Mouse (Mus musculus) right cerebral cortex, postnatal 25 days (tissue): ENCODE results near the gene Elmo1.

Source experiments
- DNase-seq: peaks from one replicate; pipeline ENCODE4 v3.0.0; 2022

The Elmo1 gene

GRCm38 (mm10) chr13:20163339-20163954, 73.1 kb downstream of the Elmo1 start:
- DNase-seq: no peak

GRCm38 (mm10) chr13:20164837-20165236, 74.4 kb downstream of the Elmo1 start:
- no peak for DNase-seq

- no peak for DNase-seq
Measured at GRCm38 (mm10) chr13:20173987-20174654, 83.7 kb downstream of the Elmo1 start.

- no peak for DNase-seq
Measured at GRCm38 (mm10) chr13:20174655-20175280, 84.4 kb downstream of the Elmo1 start.

- DNase-seq: no peak
Measured at GRCm38 (mm10) chr13:20180738-20181137, 90.3 kb downstream of the Elmo1 start.

- DNase-seq: no peak
Measured at GRCm38 (mm10) chr13:20181321-20181720, 90.9 kb downstream of the Elmo1 start.

- DNase-seq: no peak
Measured at GRCm38 (mm10) chr13:20182239-20182825, 91.9 kb downstream of the Elmo1 start.

GRCm38 (mm10) chr13:20183512-20184238, 93.3 kb downstream of the Elmo1 start:
- DNase-seq: no peak

- DNase-seq: no peak
Measured at GRCm38 (mm10) chr13:20184239-20185033, 94.0 kb downstream of the Elmo1 start.

- no peak for DNase-seq
Measured at GRCm38 (mm10) chr13:20185034-20185846, 94.8 kb downstream of the Elmo1 start.

GRCm38 (mm10) chr13:20185847-20186213, 95.4 kb downstream of the Elmo1 start:
- DNase-seq: no peak

- DNase-seq: no peak
Measured at GRCm38 (mm10) chr13:20187647-20188046, 97.3 kb downstream of the Elmo1 start.

- no peak for DNase-seq
Measured at GRCm38 (mm10) chr13:20192009-20192584, 101.7 kb downstream of the Elmo1 start.

- no peak for DNase-seq
Measured at GRCm38 (mm10) chr13:20200582-20200981, 110.2 kb downstream of the Elmo1 start.

GRCm38 (mm10) chr13:20202617-20203016, 112.2 kb downstream of the Elmo1 start:
- no peak for DNase-seq

- DNase-seq: no peak
Measured at GRCm38 (mm10) chr13:20204165-20204564, 113.8 kb downstream of the Elmo1 start.

- DNase-seq: no peak
Measured at GRCm38 (mm10) chr13:20205007-20205745, 114.8 kb downstream of the Elmo1 start.

- no peak for DNase-seq
Measured at GRCm38 (mm10) chr13:20205746-20206145, 115.3 kb downstream of the Elmo1 start.

- DNase-seq: no peak
Measured at GRCm38 (mm10) chr13:20207126-20207525, 116.7 kb downstream of the Elmo1 start.

- no peak for DNase-seq
Measured at GRCm38 (mm10) chr13:20207950-20208642, 117.7 kb downstream of the Elmo1 start.
